Mouse (Mus musculus): ENCODE measurements around the gene Ip6k2. TPM values are rescaled to one million over a fixed set of nuclear protein-coding genes. Genes with fewer than 3 reads are reported as not detected.
A peak's percentile ranks its signal among the peaks of the same experiment; 100 is the strongest.

Ip6k2 gene
- polyA plus RNA-seq, 1 experiment from 2014 or later, result 153 TPM

- no peaks in the 10 kb centered on the region for H3K27me3 ChIP-seq
- peaks cover 50% of the 10 kb centered on the region for H3K36me3 ChIP-seq (ENCODE audit: poor library complexity, severe bottlenecking)
- peak overlapping the region; percentile 69 for H3K4me3 ChIP-seq
- no peaks in the 10 kb centered on the region for H3K9me3 ChIP-seq (replicated peaks)
- WGBS, result 2% methylated on average over 25 of the region's 25 CpGs
- H3K27ac ChIP-seq, result peak overlapping the region; percentile 91
- ATAC-seq, result peak; percentile 91
- H3K4me1 ChIP-seq, result peaks cover 17% of the 10 kb centered on the region
- peak overlapping the region; percentile 76 for H3K9ac ChIP-seq
- H3K4me2 ChIP-seq, result peak overlapping the region; percentile 88
These were observed 70.1 kb downstream of the Ip6k2 start for GRCm38 (mm10) chr9:108853635-108854240.

DNA sequence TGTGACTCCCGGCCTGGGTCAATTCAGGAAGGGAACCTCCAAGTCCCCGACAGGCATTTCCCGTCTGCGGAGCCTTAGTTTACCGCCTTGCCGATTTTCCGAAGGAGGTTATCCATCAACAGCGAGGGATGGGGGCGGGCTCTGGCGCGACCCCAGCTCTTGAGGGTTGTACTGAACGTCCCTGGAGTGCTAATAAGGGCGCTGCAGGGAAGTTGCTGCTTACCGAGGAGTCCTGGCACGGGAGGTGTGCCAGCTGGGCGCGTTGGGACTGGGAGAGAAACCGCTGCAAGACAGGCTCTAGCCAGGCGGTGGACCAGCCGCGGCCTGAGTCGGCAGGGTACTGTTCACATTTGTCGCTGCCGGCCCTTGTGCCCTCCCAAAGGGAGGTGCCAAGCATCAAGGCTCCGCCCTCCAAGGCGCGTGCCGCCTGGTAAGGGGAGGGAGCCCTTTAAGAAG, 70.7 kb downstream of the Ip6k2 start:
- H3K9me3 ChIP-seq (replicated peaks), result no peaks in the 10 kb centered on the region
- ATAC-seq, result peak; percentile 91
- peak overlapping the region; percentile 69 for H3K4me3 ChIP-seq
- WGBS, result under 1% methylated on average over 28 of the region's 28 CpGs
- peak overlapping the region; percentile 88 for H3K4me2 ChIP-seq
- no peaks in the 10 kb centered on the region for H3K27me3 ChIP-seq
- H3K4me1 ChIP-seq, result peaks cover 17% of the 10 kb centered on the region
- peaks cover 50% of the 10 kb centered on the region for H3K36me3 ChIP-seq (ENCODE audit: poor library complexity, severe bottlenecking)
- peak overlapping the region; percentile 76 for H3K9ac ChIP-seq
- H3K27ac ChIP-seq, result peak overlapping the region; percentile 91

DNA sequence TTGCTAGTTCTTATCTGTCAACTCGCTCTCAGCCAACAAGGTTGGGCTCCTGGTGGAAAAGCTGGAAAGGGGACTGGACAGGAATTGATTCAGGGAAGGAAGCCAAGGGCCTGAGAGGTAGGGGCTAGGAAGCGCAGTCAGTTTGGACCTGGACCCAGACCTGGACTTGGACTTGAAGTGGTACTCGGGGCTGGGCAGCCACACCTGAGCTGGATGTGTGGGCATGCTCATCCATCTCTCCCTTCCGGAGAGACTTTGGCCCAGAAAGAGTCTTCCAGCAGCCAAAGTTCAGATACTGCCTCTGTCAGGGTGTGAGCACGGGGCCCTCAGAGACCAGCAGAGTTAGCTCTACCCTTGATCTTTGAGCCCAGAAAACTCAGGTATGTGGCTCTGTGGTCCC, 71.7 kb downstream of the Ip6k2 start:
- H3K9ac ChIP-seq, result peak overlapping the region; percentile 76; the same call in 1 of the 2 replicates
- peaks cover 17% of the 10 kb centered on the region for H3K4me1 ChIP-seq
- 63% methylated on average over 5 of the region's 5 CpGs for WGBS
- no peaks in the 10 kb centered on the region for H3K27me3 ChIP-seq
- H3K4me2 ChIP-seq, result peak overlapping the region; percentile 88
- no peaks in the 10 kb centered on the region for H3K9me3 ChIP-seq (replicated peaks)
- ATAC-seq, result no peak
- no peak overlapping the region for H3K27ac ChIP-seq
- peaks cover 50% of the 10 kb centered on the region for H3K36me3 ChIP-seq (ENCODE audit: poor library complexity, severe bottlenecking)
- H3K4me3 ChIP-seq, result peak overlapping the region; percentile 69; the same call in 1 of the 2 replicates

Small RNAs within 50 kb of the gene (microRNA-seq; reads per million reads assigned to microRNA genes)
- not detected for gene Gm23156

Other genes with a start within 250 kb of the Ip6k2 start
- 135 and 143 TPM in 2 replicates for gene Impdh2, start 223.5 kb upstream of the Ip6k2 start, polyA plus RNA-seq (2015; fragmentation: Nextera tagmentation; extraction: Ambion mirVana)
- 64.8 and 70.4 TPM in 2 replicates for gene Ndufaf3, start 216.4 kb upstream of the Ip6k2 start, polyA plus RNA-seq (2015; fragmentation: Nextera tagmentation; extraction: Ambion mirVana)
- gene Dalrd3, start 213.9 kb upstream of the Ip6k2 start, polyA plus RNA-seq (2015; fragmentation: Nextera tagmentation; extraction: Ambion mirVana), result 230 and 246 TPM in 2 replicates
- gene Wdr6, start 205.1 kb upstream of the Ip6k2 start, polyA plus RNA-seq (2015; fragmentation: Nextera tagmentation; extraction: Ambion mirVana), result 203 and 256 TPM in 2 replicates
- 16.6 and 18.7 TPM in 2 replicates for gene P4htm, start 186.1 kb upstream of the Ip6k2 start, polyA plus RNA-seq (2015; fragmentation: Nextera tagmentation; extraction: Ambion mirVana)
- 55.9 and 58.2 TPM in 2 replicates for gene Arih2, start 134.4 kb upstream of the Ip6k2 start, polyA plus RNA-seq (2015; fragmentation: Nextera tagmentation; extraction: Ambion mirVana)
- 39.0 and 41.3 TPM in 2 replicates for gene Slc25a20, start 121.7 kb upstream of the Ip6k2 start, polyA plus RNA-seq (2015; fragmentation: Nextera tagmentation; extraction: Ambion mirVana)
- 32.8 and 34.2 TPM in 2 replicates for gene Prkar2a, start 94.5 kb upstream of the Ip6k2 start, polyA plus RNA-seq (2015; fragmentation: Nextera tagmentation; extraction: Ambion mirVana)
- gene Nckipsd, start 24.6 kb downstream of the Ip6k2 start, polyA plus RNA-seq (2015; fragmentation: Nextera tagmentation; extraction: Ambion mirVana), result 15.2 and 17.6 TPM in 2 replicates
- 13.3 and 14.4 TPM in 2 replicates for gene Celsr3, start 42.5 kb downstream of the Ip6k2 start, polyA plus RNA-seq (2015; fragmentation: Nextera tagmentation; extraction: Ambion mirVana)
- gene Slc26a6, start 69.5 kb downstream of the Ip6k2 start, polyA plus RNA-seq (2015; fragmentation: Nextera tagmentation; extraction: Ambion mirVana), result 8.1 and 8.5 TPM in 2 replicates
- gene Tmem89, start 130.8 kb downstream of the Ip6k2 start, polyA plus RNA-seq (2015; fragmentation: Nextera tagmentation; extraction: Ambion mirVana), result 0.25 TPM in 1 of 2 replicates, not detected in the other
- 361 and 379 TPM in 2 replicates for gene Uqcrc1, start 152.8 kb downstream of the Ip6k2 start, polyA plus RNA-seq (2015; fragmentation: Nextera tagmentation; extraction: Ambion mirVana)
- gene Col7a1, start 169.8 kb downstream of the Ip6k2 start, polyA plus RNA-seq (2015; fragmentation: Nextera tagmentation; extraction: Ambion mirVana), result 1.2 and 1.6 TPM in 2 replicates
- not detected in 2 replicates for gene Ucn2, start 202.2 kb downstream of the Ip6k2 start, polyA plus RNA-seq (2015; fragmentation: Nextera tagmentation; extraction: Ambion mirVana)
- gene Pfkfb4, start 208.0 kb downstream of the Ip6k2 start, polyA plus RNA-seq (2015; fragmentation: Nextera tagmentation; extraction: Ambion mirVana), result 14.5 and 16.8 TPM in 2 replicates